Mouse (Mus musculus): Measurements from ENCODE around the gene Arhgap23. TPM values are rescaled to one million over a fixed set of nuclear protein-coding genes. Genes with fewer than 3 reads are reported as not detected.

Gene Arhgap23
- polyA plus RNA-seq, 1 experiment from 2014 or later, result 6.6 TPM

- no peak for ATAC-seq (ENCODE audit: insufficient read depth)
- Histone ChIP-seq H3K27me3 (no peaks in the 10 kb centered on the region), H3K4me3 (replicated peaks) (0 out of 2 replicates have a peak overlapping the region, but pooled peaks have one; percentile 84), H3K27ac (replicated peaks) (peak overlapping the region; percentile 98), H3K4me2 (peak overlapping the region; percentile 90), H3K9me3 (replicated peaks) (no peaks in the 10 kb centered on the region), H3K4me1 (replicated peaks) (peaks cover 85% of the 10 kb centered on the region), H3K9ac (no peak overlapping the region), H3K36me3 (replicated peaks) (peaks cover 96% of the 10 kb centered on the region)
- WGBS (ENCODE audit: insufficient replicate concordance), result 70% methylated on average over 7 of the region's 7 CpGs
These were observed 32.6 kb downstream of the Arhgap23 start for GRCm38 (mm10) chr11:97447979-97448378.

DNA sequence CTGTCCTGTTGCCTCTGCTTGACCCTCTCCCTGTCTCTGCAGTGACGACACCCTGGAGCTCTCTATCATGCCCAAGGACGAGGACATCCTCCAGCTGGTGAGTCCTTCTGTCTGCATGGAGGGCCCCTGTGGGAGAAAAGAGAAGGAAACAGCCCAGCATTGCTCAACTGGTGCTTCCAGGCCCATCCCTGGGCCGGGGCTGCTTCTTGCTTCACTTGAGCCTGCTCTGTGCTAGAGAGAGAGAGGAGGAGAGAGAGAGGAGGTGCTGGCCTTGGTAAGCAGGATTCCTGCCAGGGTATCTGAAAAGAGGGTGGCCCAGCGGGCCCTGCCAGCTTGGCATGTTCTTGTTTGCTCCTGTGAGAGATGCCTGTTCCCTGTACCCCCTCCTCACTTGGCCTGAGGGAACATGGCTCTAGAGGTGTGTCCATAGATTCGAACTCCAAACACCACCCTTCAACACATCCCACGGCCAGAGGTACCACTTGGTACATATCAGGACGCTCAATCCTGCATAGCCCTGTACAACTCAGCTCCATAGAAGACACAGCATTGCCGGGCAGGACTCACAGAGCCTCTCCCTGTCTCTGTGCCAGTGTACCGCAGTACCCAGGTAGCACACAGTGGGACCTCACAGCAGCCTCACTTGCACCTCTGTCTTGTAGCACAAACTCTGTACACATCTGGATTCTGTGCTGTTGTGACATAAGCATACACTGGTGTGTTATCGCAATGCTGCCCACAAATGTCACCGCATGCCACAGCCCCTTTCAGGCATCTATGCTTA is 33.5 kb downstream of the Arhgap23 start:
- H3K27me3 ChIP-seq, result no peaks in the 10 kb centered on the region
- H3K9me3 ChIP-seq (replicated peaks), result no peaks in the 10 kb centered on the region
- WGBS (ENCODE audit: insufficient replicate concordance), result 86% methylated on average over 11 of the region's 11 CpGs
- H3K27ac ChIP-seq (replicated peaks), result peak overlapping the region; percentile 70
- H3K36me3 ChIP-seq (replicated peaks), result peaks cover 97% of the 10 kb centered on the region
- no peak for ATAC-seq (ENCODE audit: insufficient read depth)
- H3K4me1 ChIP-seq (replicated peaks), result peaks cover 77% of the 10 kb centered on the region
- peak overlapping the region; percentile 53 for H3K4me2 ChIP-seq
- peak overlapping the region; percentile 26; the same call in 1 of the 2 replicates for H3K9ac ChIP-seq
- no peak overlapping the region for H3K4me3 ChIP-seq (replicated peaks)

GRCm38 (mm10) chr11:97449601-97450293 is 34.4 kb downstream of the Arhgap23 start:
- H3K4me3 ChIP-seq (replicated peaks), result peak overlapping the region; percentile 33
- H3K4me2 ChIP-seq, result peak overlapping the region; percentile 53
- peak overlapping the region; percentile 26 for H3K9ac ChIP-seq
- peaks cover 67% of the 10 kb centered on the region for H3K4me1 ChIP-seq (replicated peaks)
- H3K27me3 ChIP-seq, result no peaks in the 10 kb centered on the region
- no peaks in the 10 kb centered on the region for H3K9me3 ChIP-seq (replicated peaks)
- H3K27ac ChIP-seq (replicated peaks), result peak overlapping the region; percentile 70
- no peak for ATAC-seq (ENCODE audit: insufficient read depth)
- peaks cover 97% of the 10 kb centered on the region for H3K36me3 ChIP-seq (replicated peaks)
- WGBS (ENCODE audit: insufficient replicate concordance), result 35% methylated on average over 15 of the region's 15 CpGs

GRCm38 (mm10) chr11:97450305-97450922 is 35.1 kb downstream of the Arhgap23 start:
- H3K4me3 ChIP-seq (replicated peaks), result peak overlapping the region; percentile 33
- peak overlapping the region; percentile 70 for H3K27ac ChIP-seq (replicated peaks)
- H3K4me1 ChIP-seq (replicated peaks), result peaks cover 61% of the 10 kb centered on the region
- WGBS (ENCODE audit: insufficient replicate concordance), result 75% methylated on average over 10 of the region's 10 CpGs
- no peaks in the 10 kb centered on the region for H3K27me3 ChIP-seq
- ATAC-seq (ENCODE audit: insufficient read depth), result no peak
- no peaks in the 10 kb centered on the region for H3K9me3 ChIP-seq (replicated peaks)
- H3K4me2 ChIP-seq, result peak overlapping the region; percentile 53
- H3K9ac ChIP-seq, result peak overlapping the region; percentile 26; the same call in 1 of the 2 replicates
- H3K36me3 ChIP-seq (replicated peaks), result peaks cover 97% of the 10 kb centered on the region

DNA sequence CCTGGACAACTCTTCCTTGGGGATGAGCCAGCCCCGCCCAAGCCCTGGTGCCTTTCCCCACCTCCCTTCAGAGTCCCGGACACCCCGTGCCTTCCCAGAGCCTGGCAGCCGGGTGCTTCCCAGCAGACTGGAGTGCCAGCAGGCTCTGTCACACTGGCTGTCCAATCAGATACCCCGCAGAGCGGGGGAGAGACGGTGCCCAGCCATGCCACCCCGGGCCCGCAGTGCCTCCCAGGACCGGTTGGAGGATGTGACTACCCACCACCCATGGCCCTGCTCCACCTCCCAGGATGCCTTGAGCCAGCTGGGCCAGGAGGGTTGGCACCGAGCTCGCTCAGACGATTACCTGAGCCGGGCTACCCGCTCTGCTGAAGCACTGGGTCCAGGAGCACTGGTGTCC is 36.3 kb downstream of the Arhgap23 start:
- WGBS (ENCODE audit: insufficient replicate concordance), result 92% methylated on average over 15 of the region's 15 CpGs
- H3K4me1 ChIP-seq (replicated peaks), result peaks cover 48% of the 10 kb centered on the region
- H3K4me3 ChIP-seq (replicated peaks), result no peak overlapping the region
- H3K9me3 ChIP-seq (replicated peaks), result no peaks in the 10 kb centered on the region
- H3K36me3 ChIP-seq (replicated peaks), result peaks cover 100% of the 10 kb centered on the region
- no peak for ATAC-seq (ENCODE audit: insufficient read depth)
- H3K9ac ChIP-seq, result no peak overlapping the region
- no peaks in the 10 kb centered on the region for H3K27me3 ChIP-seq
- H3K27ac ChIP-seq (replicated peaks), result no peak overlapping the region
- H3K4me2 ChIP-seq, result no peak overlapping the region

GRCm38 (mm10) chr11:97457120-97457519 is 41.8 kb downstream of the Arhgap23 start:
- ATAC-seq (ENCODE audit: insufficient read depth), result no peak
- Histone ChIP-seq H3K27ac (replicated peaks) (peak overlapping the region; percentile 14; the same call in 1 of the 2 replicates), H3K4me2 (no peak overlapping the region), H3K9ac (no peak overlapping the region), H3K4me3 (replicated peaks) (no peak overlapping the region), H3K4me1 (replicated peaks) (peaks cover under 1% of the 10 kb centered on the region; the same call in 1 of the 2 replicates), H3K9me3 (replicated peaks) (no peaks in the 10 kb centered on the region), H3K36me3 (replicated peaks) (peaks cover 100% of the 10 kb centered on the region), H3K27me3 (no peaks in the 10 kb centered on the region)
- WGBS (ENCODE audit: insufficient replicate concordance), result 77% methylated on average over 4 of the region's 4 CpGs

GRCm38 (mm10) chr11:97461307-97461820 is 46.0 kb downstream of the Arhgap23 start:
- Histone ChIP-seq H3K4me1 (replicated peaks) (no peaks in the 10 kb centered on the region; the same call in 1 of the 2 replicates), H3K4me2 (no peak overlapping the region), H3K36me3 (replicated peaks) (peaks cover 100% of the 10 kb centered on the region), H3K27ac (replicated peaks) (no peak overlapping the region), H3K9ac (no peak overlapping the region), H3K4me3 (replicated peaks) (no peak overlapping the region), H3K9me3 (replicated peaks) (no peaks in the 10 kb centered on the region), H3K27me3 (no peaks in the 10 kb centered on the region)
- ATAC-seq (ENCODE audit: insufficient read depth), result no peak
- 96% methylated on average over 3 of the region's 3 CpGs for WGBS (ENCODE audit: insufficient replicate concordance)

DNA sequence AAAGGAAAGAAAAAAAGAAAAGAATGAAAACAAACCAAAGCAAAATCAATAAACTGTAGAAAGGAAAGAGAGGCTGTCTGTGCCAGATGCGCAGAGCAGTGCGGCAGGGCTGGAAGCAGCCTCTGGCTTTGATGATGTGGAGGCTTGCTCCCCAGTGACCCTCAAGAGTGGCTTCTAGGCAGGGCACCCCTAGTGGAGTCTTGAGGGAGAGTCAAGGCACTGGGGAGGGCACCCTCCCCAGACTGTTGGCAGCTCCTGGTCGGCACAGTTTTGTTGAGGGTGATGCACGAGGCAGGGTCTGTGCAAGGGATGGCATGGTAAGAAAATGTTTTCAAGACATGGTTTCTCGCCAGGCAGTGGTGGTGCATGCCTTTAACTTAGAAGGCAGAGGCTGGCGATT is 47.2 kb downstream of the Arhgap23 start:
- H3K27ac ChIP-seq (replicated peaks), result no peak overlapping the region
- H3K4me3 ChIP-seq (replicated peaks), result no peak overlapping the region
- H3K9me3 ChIP-seq (replicated peaks), result no peaks in the 10 kb centered on the region
- no peak for ATAC-seq (ENCODE audit: insufficient read depth)
- no peaks in the 10 kb centered on the region for H3K27me3 ChIP-seq
- H3K9ac ChIP-seq, result no peak overlapping the region
- peaks cover 100% of the 10 kb centered on the region for H3K36me3 ChIP-seq (replicated peaks)
- WGBS (ENCODE audit: insufficient replicate concordance), result 86% methylated on average over 6 of the region's 6 CpGs
- no peak overlapping the region for H3K4me2 ChIP-seq
- no peaks in the 10 kb centered on the region; the same call in 1 of the 2 replicates for H3K4me1 ChIP-seq (replicated peaks)

GRCm38 (mm10) chr11:97463166-97463565 is 47.8 kb downstream of the Arhgap23 start:
- H3K4me1 ChIP-seq (replicated peaks), result peaks cover 5% of the 10 kb centered on the region
- no peak overlapping the region for H3K4me3 ChIP-seq (replicated peaks)
- no peak overlapping the region for H3K27ac ChIP-seq (replicated peaks)
- no peak overlapping the region for H3K9ac ChIP-seq
- ATAC-seq (ENCODE audit: insufficient read depth), result no peak
- WGBS (ENCODE audit: insufficient replicate concordance), result 87% methylated on average over 33 of the region's 33 CpGs
- peaks cover 100% of the 10 kb centered on the region for H3K36me3 ChIP-seq (replicated peaks)
- H3K4me2 ChIP-seq, result no peak overlapping the region
- H3K27me3 ChIP-seq, result no peaks in the 10 kb centered on the region
- H3K9me3 ChIP-seq (replicated peaks), result no peaks in the 10 kb centered on the region

DNA sequence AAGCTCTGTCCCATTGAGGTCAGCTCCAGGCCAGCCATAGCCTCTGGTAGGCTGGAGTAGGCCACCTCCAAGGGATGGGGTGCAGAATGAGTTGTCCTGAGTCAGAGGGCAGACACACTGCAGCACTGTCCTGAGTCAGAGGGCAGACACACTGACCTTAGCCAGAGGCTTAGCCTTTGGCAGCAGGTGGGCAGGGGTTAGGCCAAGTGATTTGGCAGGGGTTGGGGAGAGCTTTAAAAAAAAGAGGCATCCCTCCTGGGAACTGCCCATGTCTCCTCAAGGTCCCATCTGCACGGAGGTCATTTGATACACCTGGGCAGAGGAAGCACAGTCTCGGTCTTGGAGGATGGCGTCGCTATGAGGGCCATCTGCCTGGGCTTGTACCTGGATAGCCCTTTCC is 48.7 kb downstream of the Arhgap23 start:
- WGBS (ENCODE audit: insufficient replicate concordance), result 86% methylated on average over 4 of the region's 4 CpGs
- Histone ChIP-seq H3K36me3 (replicated peaks) (peaks cover 100% of the 10 kb centered on the region), H3K27me3 (no peaks in the 10 kb centered on the region), H3K4me3 (replicated peaks) (no peak overlapping the region), H3K9me3 (replicated peaks) (no peaks in the 10 kb centered on the region), H3K27ac (replicated peaks) (no peak overlapping the region), H3K9ac (no peak overlapping the region), H3K4me1 (replicated peaks) (peaks cover 12% of the 10 kb centered on the region), H3K4me2 (no peak overlapping the region)
- ATAC-seq (ENCODE audit: insufficient read depth), result no peak

- Histone ChIP-seq H3K27me3 (no peaks in the 10 kb centered on the region), H3K27ac (replicated peaks) (no peak overlapping the region), H3K9me3 (replicated peaks) (no peaks in the 10 kb centered on the region), H3K36me3 (replicated peaks) (peaks cover 100% of the 10 kb centered on the region), H3K4me1 (replicated peaks) (peaks cover 12% of the 10 kb centered on the region), H3K4me3 (replicated peaks) (no peak overlapping the region), H3K9ac (no peak overlapping the region), H3K4me2 (no peak overlapping the region)
- 90% methylated on average over 12 of the region's 12 CpGs for WGBS (ENCODE audit: insufficient replicate concordance)
- no peak for ATAC-seq (ENCODE audit: insufficient read depth)
These were observed 50.6 kb downstream of the Arhgap23 start for GRCm38 (mm10) chr11:97465957-97466356.

Measured in liver, embryonic 15.5 days (tissue).